Mouse (Mus musculus) erythroblast, adult 5-6 weeks (primary cell): ENCODE measurements around the gene Fam69a. TPM values are rescaled to one million over a fixed set of nuclear protein-coding genes. Genes with fewer than 3 reads are reported as not detected.

Experiments used
- ATAC-seq: replicated peaks from 2 replicates; pipeline ENCODE4 v1.8.0; 2016; ENCODE audit warnings: moderate number of reproducible peaks, mild to moderate bottlenecking, moderate TSS enrichment, inconsistent platforms; ENCODE audit not compliant: poor library complexity, low FRiP score, severe bottlenecking
- total RNA-seq, 2 experiments: library from RNA; stranded (forward) in 1 of 2; stranded (reverse) in 1 of 2; fragments of 150-400 nt in 1 of 2; fragments of 200-764, 138-1000 nt in 1 of 2; gene quantifications; 2 replicates each; pipeline versions ENCODE4 v1.2.3 to v1.2.4; 2015 to 2017; ENCODE audit warnings: low replicate concordance in 2 of 2

The Fam69a gene
- total RNA-seq, 2 experiments from 2014 or later, result 7.2 to 7.9 TPM

GRCm38 (mm10) chr5:107921400-107922252, 65.3 kb downstream of the Fam69a start:
- peak; percentile 88 for ATAC-seq

- ATAC-seq, result no peak
Measured at GRCm38 (mm10) chr5:107915280-107915679, 71.6 kb downstream of the Fam69a start.

DNA sequence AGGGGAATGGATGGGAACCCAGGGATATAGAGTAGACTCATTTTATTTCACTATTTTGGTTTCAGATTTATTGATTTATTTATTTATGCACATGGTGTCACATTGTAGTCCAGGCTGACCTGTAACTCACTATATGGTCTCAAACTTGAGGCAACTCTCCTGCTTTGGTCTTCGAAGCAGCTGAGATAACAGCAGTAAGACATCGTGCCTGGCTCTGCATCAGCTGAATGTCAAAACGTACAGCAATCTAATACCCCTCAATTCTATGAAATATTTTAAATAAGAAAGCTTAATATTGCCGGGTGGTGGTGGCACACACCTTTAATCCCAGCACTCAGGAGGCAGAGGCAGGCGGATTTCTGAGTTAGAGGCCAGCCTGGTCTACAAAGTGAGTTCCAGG, 75.9 kb downstream of the Fam69a start:
- no peak for ATAC-seq

GRCm38 (mm10) chr5:107910084-107910616, 76.7 kb downstream of the Fam69a start:
- no peak for ATAC-seq

DNA sequence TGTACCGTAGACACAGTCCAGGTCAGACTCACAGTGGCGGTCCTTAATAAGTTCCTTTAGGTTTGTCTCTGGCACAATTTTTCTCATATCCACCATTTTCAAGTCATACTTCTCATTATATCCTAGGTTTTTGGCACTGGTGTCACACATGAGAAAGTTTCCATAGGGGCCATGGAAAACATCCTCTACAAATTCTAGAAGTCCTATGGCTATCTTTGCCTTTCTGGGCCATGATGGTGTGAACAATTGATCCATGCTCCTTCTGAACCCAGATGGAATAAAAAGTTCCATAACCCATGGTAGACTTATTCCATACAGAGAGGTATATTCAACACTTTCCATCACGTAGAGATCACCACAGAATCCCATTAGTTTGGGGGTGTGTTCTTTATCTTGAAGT, 77.2 kb downstream of the Fam69a start:
- ATAC-seq, result no peak

DNA sequence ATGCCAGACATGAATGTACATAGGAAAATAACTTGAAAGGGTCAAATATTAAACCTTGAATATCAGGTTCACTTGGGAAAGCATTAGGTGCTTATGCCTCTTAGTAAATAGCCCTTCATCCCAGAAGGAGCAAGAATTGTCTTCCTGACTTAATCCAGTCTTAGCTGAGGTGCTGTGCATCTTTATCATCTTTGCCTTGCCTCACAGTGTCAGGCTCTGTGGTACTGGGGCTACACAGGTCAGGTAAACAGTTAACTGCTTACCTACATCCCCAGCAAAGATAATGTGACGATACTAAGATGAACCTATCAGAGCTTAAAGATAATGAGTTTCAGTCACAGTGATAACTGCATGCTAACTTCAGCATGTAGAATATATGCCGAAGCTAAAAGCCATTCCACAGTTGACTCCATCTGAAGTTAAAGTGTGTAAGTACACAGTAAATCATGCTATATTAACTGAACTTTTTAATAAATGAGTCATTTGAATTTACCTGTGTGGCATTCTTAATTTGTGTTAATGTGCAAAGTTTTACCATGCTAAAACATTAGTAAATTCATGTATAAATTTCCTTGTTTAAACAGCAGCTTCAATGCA, 78.3 kb downstream of the Fam69a start:
- no peak for ATAC-seq

GRCm38 (mm10) chr5:107904325-107904724, 82.6 kb downstream of the Fam69a start:
- ATAC-seq, result no peak

DNA sequence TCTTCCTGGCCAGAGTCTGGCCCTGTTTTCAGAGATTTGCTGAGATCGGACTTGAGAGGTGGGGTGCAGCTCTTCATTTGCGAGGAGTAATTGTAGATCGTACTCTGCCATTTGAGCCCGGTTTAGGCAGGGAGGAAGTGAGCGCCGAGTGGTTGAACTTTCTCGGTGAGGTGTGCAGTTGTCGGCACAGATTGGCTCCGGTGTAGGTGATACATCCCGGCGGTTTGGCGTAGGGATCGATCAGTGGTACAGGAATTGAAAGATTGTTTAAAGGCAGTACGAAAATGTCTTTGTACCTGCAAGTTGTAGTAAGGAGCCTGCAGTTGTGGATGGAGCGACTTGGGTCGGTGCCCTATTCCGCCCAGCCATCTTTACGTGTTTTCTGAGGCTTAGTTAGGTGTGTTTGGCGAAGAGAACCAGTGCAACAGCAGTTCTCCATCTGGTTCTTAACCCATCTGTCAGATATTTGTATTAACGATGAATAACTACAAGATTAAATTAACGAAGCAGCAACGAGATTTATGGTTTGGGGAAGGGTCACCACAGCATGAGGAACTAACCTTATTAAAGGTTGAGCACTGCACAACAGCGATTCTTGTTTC, 85.8 kb downstream of the Fam69a start:
- peak; percentile 26 for ATAC-seq

- peak; percentile 97 for ATAC-seq
Measured at GRCm38 (mm10) chr5:107900206-107901013, 86.5 kb downstream of the Fam69a start, which contains the start of gene Rpl5. TSS of gene Rpl5 (plus strand) at chr5:107900502.

DNA sequence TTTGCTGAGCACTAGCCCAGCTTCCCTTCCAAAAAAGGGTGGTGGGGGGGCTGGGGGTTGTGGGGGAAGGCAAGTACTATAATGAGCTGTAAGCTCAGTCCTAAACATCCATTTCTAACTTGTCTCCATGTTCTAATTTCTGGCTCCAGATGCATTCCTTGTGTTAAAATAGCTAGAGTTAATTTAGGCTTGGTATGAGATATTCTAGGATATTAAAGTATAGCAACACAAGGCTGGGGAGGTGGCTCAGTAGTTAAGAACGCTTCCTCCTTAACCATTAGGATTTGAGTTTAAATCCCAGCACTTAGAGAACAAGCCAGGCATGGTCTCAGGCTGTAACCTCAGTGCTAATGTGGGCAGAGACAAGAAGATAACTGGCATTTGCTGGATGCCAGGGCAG, 90.6 kb downstream of the Fam69a start:
- no peak for ATAC-seq

DNA sequence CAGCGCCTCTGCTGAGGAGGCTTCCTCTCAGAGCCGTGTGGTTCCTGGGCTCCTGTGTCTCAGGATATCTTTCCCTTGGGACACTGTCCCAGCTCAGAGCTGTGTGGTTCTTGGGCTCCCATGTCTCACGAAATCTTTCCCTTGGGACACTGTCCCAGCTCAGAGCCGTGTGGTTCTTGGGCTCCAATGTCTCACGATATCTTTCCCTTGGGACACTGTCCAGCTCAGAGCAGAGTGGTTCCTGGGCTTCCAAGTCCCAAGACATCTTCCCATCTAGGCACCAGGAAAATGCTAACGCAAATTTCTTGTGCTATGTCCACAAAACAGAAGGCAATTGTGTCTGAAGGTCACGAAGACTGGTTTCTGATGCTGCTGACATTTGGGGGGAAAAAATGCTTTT, 92.2 kb downstream of the Fam69a start:
- ATAC-seq, result no peak

DNA sequence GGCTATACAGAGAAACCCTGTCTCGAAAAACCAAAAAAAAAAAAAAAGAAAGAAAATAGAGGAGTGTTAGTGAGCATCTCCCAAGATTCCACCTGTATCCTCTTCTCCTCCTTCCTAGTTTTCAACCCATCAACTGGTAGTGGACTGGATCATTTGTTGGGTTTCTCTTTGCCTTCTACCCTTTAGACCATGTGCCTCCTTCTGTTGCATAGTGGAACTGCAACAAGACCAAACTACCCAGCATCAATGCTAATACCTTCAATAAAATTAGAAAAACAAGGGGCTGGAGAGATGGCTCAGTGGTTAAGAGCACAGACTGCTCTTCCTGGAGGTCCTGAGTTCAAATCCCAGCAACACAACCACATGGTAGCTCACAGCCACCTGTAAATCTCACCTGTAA, 95.4 kb downstream of the Fam69a start:
- peak; percentile 84 for ATAC-seq

GRCm38 (mm10) chr5:107889994-107890888, 96.6 kb downstream of the Fam69a start:
- no peak for ATAC-seq

DNA sequence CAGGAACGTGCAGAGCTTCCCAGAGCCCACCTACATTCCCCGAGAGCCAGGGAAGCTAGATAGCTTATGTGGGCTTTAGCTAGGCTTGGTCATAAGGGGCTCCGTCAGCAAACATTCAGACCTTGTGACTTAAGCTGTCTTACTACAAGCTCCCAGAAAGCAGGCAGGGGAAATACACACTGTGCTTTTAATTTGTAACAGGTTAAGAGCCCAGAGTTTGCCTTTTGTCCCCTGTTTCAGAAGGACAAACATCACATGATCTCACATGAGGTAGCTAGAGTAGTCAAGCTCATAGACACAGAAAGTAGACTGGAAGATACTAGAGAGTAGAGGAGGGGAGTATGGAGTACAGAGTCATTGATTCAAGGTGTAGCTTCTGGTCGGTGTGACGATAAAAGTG, 106.2 kb downstream of the Fam69a start:
- ATAC-seq, result no peak

- ATAC-seq, result no peak
Measured at GRCm38 (mm10) chr5:107877053-107877452, 109.8 kb downstream of the Fam69a start.

GRCm38 (mm10) chr5:107875261-107875611, 111.6 kb downstream of the Fam69a start:
- 0 out of 2 replicates have a peak, but pooled peaks have one; percentile 8 for ATAC-seq

DNA sequence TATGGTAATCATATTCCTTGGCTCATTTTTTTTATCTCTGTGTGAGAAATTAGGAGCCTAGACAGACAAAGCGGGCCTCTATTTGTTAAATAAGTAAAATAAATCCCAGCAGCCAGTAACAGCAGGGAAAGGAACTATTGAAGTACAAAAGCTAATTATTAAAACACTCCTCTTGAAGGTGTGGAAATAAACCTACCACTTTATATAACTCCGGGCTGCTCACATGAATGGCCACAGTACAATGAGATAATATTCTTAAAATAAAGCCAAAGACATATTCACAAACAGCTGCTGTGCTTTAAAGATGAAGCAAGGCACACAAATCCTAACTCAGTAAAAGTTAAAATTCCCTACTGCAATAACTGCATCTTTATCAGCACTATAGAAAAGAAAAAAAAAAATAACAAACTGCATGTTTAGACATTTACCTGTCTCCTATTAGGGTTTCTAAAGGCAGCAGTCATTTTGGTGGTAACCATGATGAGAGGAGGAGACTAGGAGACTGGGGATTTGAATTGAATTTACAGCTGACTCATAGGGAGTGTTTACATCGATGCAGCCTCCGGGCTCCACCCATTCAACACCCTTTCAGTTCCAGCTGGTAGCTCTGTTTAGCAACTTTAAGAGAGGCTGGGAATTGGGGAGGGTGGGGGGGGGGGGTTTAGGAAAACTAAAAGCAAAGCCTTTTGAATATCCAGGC, 112.2 kb downstream of the Fam69a start, which contains the start of gene Evi5:
TSS of gene Evi5 (minus strand) at position 547 of the 700 bp plus-strand sequence.
- ATAC-seq, result peak; percentile 92

GRCm38 (mm10) chr5:107873886-107874302, 113.0 kb downstream of the Fam69a start:
- ATAC-seq, result peak; percentile 65
